Mouse (Mus musculus): ENCODE data around the gene Wfdc13. TPM values are rescaled to one million over a fixed set of nuclear protein-coding genes. Genes with fewer than 3 reads are reported as not detected.

Wfdc13 gene
- not detected in 2 replicates for polyA plus RNA-seq (2012; rRNA removed)

DNA sequence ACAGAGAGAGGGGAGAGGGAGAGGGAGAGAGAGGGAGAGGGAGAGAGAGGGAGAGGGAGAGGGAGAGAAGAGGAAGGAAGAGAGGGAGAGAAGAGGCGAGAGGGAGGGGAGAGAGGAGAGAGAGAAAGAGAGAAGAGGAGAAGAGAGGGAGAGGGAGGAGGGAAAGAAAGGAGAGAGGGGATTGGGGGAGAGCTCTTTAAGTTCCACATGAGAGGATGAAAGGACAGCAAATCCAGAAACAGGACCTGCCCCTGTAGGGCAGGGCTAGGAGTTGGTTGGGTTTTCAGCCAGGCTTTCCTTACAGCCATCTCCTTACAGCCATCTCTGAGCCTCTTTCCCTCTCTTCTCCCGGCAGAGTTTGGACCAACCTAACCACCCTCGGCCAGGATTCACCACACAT, at the start of gene Wfdc13:
Gene Wfdc13 (plus strand): TSS at position 301 of the 400 bp plus-strand sequence.
- TF ChIP-seq POLR2A (IDR thresholded peaks at IDR 0.05; ENCODE audit: borderline replicate concordance, extremely low read depth, insufficient read depth, insufficient read length, poor library complexity, severe bottlenecking): no peak
- DNase-seq (ENCODE audit: low read depth): no peak

DNA sequence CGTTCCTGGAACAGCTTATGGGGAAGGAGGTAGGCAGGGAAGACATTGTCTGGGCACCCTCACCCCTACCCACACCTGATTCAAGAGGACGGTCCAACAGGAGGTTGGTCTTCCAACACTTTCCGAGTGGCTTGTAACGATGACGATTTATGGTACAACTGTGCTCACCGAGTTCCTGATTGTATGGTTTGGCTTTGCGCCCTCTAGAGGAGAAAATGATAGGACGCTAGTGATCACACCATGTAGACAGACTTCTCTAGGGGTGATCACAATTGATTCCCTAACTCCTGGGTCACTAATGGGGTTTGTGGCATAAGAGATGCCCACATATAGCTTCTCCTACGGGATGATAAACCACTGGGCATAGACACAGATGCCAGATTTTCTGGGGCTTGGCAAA, 49.6 kb upstream of the Wfdc13 start:
- no peak for DNase-seq (ENCODE audit: low read depth)
- TF ChIP-seq POLR2A (IDR thresholded peaks at IDR 0.05; ENCODE audit: borderline replicate concordance, extremely low read depth, insufficient read depth, insufficient read length, poor library complexity, severe bottlenecking) (no peak), CTCF (IDR thresholded peaks at IDR 0.05; ENCODE audit: borderline replicate concordance, extremely low read depth, insufficient read depth, insufficient read length) (peak; percentile 29; the same call in 1 of the 2 replicates)

DNA sequence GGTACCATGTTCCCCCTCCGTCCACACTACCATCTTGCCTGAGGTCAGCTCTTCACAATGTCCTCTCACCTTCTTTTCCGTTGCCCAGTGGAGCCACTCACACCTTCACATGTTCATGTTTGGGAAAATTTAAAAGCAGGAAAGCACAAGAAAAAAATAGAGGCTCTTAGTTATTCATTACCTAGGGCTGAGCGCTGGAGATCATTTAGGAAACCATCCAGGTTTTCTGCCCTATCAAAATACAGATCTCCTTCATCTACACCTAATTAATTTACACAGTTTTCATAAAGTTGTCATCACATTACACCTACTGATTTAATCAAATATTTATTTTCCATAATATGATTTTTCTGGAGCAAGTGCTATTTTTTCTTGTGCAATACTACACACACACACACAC, 46.2 kb upstream of the Wfdc13 start, which contains the start of gene Wfdc16:
Gene Wfdc16 (minus strand): TSS at position 101 of the 400 bp plus-strand sequence.
- no peak for DNase-seq (ENCODE audit: low read depth)
- TF ChIP-seq CTCF (IDR thresholded peaks at IDR 0.05; ENCODE audit: borderline replicate concordance, extremely low read depth, insufficient read depth, insufficient read length): no peak
- no peak for TF ChIP-seq POLR2A (IDR thresholded peaks at IDR 0.05; ENCODE audit: borderline replicate concordance, extremely low read depth, insufficient read depth, insufficient read length, poor library complexity, severe bottlenecking)

DNA sequence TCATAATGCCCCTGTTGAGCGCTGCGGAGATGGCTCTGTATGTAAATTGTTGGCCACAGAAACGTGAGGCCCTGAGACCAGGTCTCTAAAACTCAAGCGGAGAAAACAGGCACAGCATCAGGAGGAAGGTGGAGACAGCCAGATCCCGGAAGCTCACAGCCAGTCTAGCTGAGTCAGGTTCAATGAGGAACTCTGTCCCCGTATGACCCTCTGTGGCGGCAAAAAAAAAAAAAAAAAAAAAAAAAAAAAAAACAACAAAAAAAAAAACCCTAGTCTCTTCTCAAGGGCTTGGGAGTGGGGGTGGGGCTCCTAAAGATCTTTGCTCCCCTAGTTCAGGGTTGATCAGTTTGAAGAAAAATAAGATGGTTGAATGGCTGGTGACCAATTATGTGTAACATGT, 43.8 kb upstream of the Wfdc13 start:
- no peak for TF ChIP-seq CTCF (IDR thresholded peaks at IDR 0.05; ENCODE audit: borderline replicate concordance, extremely low read depth, insufficient read depth, insufficient read length)
- no peak for TF ChIP-seq POLR2A (IDR thresholded peaks at IDR 0.05; ENCODE audit: borderline replicate concordance, extremely low read depth, insufficient read depth, insufficient read length, poor library complexity, severe bottlenecking)
- no peak for DNase-seq (ENCODE audit: low read depth)

DNA sequence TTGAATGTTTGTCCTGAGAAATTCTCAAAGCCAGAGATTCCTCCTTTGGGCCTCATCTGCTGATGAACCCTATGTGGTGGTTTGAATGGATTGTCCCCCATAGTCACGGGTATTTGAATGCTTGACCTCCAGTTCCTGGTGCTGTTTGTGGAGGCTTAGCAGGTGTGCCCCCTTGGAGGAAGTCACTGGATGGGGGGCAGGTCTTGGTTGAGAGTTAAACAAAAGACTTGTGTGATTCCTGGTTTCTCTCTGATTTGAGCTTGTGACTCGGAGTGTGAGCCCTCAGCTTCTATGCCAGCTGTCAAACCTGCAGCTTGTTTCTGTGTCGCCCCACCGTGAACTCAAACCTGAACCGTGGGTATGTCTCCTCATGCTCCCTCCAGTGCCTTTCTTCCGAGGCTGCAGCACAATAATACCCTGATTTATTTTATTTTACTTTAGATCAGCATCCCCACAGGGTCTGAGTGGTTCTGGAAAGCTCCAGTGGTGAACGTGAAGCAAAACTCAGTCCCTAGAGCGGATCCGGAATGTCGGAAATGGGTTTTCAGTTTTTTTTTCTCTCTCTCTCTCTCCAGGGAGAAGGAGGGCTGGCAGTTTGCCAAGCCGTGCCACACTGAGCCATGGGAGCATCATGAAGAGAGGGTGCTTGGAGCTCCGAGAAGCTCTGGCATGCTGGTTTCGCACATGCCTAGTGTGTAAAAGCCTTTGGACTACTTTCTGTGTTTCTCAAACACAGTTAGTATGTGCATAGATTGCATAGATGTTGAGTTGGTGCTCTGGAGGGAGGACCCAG, 42.8 kb upstream of the Wfdc13 start:
- TF ChIP-seq POLR2A (IDR thresholded peaks at IDR 0.05; ENCODE audit: borderline replicate concordance, extremely low read depth, insufficient read depth, insufficient read length, poor library complexity, severe bottlenecking) (no peak), CTCF (IDR thresholded peaks at IDR 0.05; ENCODE audit: borderline replicate concordance, extremely low read depth, insufficient read depth, insufficient read length) (no peak)
- DNase-seq (ENCODE audit: low read depth): peak; percentile 28

DNA sequence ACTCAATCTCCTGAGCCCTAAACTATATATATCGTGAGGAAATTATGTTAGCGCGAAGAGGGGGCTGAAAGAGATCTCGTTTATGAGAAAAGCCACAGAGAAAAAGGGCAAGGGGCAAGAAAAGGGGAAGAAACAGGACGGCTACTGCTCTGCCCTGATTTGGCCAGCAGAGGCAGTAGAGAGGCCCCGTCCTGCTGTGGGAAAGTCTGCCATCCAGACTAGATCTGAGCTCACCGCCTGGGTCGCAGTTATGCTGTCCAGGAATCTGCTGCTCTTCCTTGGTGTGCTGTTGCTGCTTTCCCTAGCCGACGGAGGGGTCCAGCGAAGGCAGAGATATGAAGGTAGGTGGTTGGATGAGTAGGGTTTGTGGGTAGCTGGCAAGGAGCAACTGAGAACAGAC, 29.0 kb upstream of the Wfdc13 start, which contains the start of gene Wfdc10:
Gene Wfdc10 (plus strand): TSS at position 189 of the 400 bp plus-strand sequence.
- TF ChIP-seq CTCF (IDR thresholded peaks at IDR 0.05; ENCODE audit: borderline replicate concordance, extremely low read depth, insufficient read depth, insufficient read length): peak; percentile 94
- no peak for TF ChIP-seq POLR2A (IDR thresholded peaks at IDR 0.05; ENCODE audit: borderline replicate concordance, extremely low read depth, insufficient read depth, insufficient read length, poor library complexity, severe bottlenecking)
- DNase-seq (ENCODE audit: low read depth): peak; percentile 43

DNA sequence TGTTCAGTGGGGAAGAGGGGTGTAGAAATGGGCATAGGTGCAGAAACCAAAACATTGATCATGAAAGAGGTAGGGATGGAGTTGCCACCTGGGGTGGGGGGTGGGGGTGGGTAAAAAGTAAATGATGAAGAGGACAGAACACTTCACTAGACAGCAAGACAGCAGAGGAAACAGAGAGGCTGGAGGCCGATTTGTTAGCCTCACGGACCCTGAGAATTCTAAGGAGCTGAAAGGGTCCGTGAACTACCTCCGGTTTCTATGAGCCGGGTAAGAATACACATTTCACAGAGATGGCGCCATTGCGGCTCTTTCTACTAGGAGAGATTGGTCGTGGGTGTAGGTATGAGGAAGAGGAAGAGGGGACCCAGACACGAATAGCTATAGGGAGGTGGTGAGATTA, 28.4 kb upstream of the Wfdc13 start, which contains the start of gene Wfdc9:
Gene Wfdc9 (minus strand): TSS at position 101 of the 400 bp plus-strand sequence.
- TF ChIP-seq POLR2A (IDR thresholded peaks at IDR 0.05; ENCODE audit: borderline replicate concordance, extremely low read depth, insufficient read depth, insufficient read length, poor library complexity, severe bottlenecking): no peak
- TF ChIP-seq CTCF (IDR thresholded peaks at IDR 0.05; ENCODE audit: borderline replicate concordance, extremely low read depth, insufficient read depth, insufficient read length): no peak
- DNase-seq (ENCODE audit: low read depth): no peak

DNA sequence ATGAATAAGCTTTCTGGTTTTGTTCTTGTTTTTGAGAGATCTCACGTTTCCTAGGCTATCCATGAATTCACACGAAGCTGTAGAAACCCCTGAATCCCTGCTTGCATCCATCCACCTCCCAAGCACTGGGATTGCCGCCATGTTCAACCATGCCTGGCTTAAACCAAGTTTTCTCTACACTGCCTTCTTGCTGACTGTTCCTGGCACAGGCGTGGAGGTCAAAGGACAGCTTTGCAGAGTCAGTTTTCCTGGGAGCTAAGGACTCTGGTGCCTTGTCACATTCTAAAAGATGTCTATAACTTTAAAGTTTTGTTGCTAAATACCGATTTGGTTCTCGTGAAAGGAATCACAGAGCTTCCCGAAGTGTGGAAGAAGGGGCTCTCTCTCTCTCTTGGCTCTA, 20.1 kb upstream of the Wfdc13 start:
- DNase-seq (ENCODE audit: low read depth): no peak
- no peak for TF ChIP-seq POLR2A (IDR thresholded peaks at IDR 0.05; ENCODE audit: borderline replicate concordance, extremely low read depth, insufficient read depth, insufficient read length, poor library complexity, severe bottlenecking)

DNA sequence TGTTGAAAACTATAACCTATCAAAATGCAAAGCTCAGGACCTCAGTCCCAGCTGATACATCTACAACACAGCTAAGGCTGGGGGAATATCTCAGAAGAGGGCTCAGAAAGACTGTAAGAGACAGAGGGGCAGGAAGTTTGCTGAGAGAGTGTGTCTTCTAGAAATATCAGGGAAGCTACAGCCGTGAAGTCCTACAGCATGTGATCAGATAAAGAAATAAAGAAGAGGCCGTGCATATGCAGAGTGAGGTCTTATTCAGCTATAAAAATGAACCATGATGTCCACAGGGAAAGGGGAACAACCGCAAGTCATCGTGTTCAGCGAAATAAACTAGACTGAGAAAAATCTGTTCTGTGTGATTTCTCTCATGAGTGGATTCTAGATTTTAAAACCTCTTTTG, 14.6 kb upstream of the Wfdc13 start:
- no peak for TF ChIP-seq POLR2A (IDR thresholded peaks at IDR 0.05; ENCODE audit: borderline replicate concordance, extremely low read depth, insufficient read depth, insufficient read length, poor library complexity, severe bottlenecking)
- no peak for DNase-seq (ENCODE audit: low read depth)

DNA sequence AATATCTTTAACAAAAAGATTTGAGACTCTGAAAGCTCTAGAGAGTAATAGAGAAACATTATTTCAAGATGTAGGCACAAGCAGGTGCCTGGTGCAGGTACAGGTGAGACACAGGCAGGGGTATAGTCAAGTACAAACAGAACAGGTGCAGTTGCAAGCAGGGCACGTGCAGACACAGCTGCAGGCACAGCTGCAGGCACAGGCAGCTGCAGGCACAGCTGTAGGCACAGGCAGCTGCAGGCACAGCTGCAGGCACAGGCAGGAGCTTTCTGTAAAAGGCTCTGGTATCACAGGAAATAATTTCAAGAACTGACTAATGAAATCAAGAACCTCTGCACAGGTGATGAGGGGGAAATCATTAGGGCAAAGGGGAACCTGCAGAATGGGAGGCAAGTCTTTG, 14.0 kb upstream of the Wfdc13 start:
- TF ChIP-seq POLR2A (IDR thresholded peaks at IDR 0.05; ENCODE audit: borderline replicate concordance, extremely low read depth, insufficient read depth, insufficient read length, poor library complexity, severe bottlenecking): no peak
- no peak for TF ChIP-seq CTCF (IDR thresholded peaks at IDR 0.05; ENCODE audit: borderline replicate concordance, extremely low read depth, insufficient read depth, insufficient read length)
- DNase-seq (ENCODE audit: low read depth): no peak

DNA sequence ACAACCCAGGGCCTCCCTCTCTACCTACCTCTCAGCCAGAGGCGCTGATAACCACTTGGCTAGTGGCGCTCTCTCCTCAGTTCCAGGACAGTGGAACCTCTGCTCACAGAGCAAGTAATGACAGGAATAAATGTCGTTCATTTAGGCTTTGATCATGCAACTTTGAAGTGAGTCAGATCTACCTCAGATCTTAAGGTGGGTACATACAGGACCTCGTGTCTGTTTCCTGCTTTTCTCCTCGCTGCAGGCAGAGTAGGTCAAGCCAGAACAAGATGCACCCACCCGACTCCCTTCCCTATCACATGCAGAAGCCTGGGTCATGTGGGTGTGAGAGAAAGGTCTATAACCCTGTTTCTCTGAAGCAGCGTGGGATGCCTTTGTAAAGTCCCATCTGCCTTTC, 10.9 kb upstream of the Wfdc13 start, which contains the start of gene Wfdc11:
Gene Wfdc11 (minus strand): TSS at position 101 of the 400 bp plus-strand sequence.
- TF ChIP-seq POLR2A (IDR thresholded peaks at IDR 0.05; ENCODE audit: borderline replicate concordance, extremely low read depth, insufficient read depth, insufficient read length, poor library complexity, severe bottlenecking) (no peak), CTCF (IDR thresholded peaks at IDR 0.05; ENCODE audit: borderline replicate concordance, extremely low read depth, insufficient read depth, insufficient read length) (no peak)
- no peak for DNase-seq (ENCODE audit: low read depth)

DNA sequence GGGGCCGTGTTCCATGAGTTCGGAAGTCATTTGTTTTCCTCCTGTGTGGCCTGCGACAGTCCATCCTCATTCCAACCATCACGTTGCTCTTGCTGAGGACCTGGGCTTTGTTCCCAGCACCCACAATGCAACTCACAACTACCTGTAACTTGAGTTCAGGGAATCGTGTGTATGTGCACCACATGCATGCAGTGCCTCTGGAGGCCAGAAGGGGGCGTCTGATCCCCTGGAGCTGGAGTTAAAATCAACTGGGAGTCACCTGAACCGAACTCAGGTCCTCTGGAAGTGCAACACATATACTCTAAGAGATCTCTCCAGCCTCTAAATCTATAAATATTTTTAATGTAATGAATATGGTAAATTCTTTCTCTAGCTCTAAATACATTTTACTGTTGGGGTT, 8.8 kb upstream of the Wfdc13 start:
- TF ChIP-seq POLR2A (IDR thresholded peaks at IDR 0.05; ENCODE audit: borderline replicate concordance, extremely low read depth, insufficient read depth, insufficient read length, poor library complexity, severe bottlenecking): no peak
- peak; percentile 34; the same call in 1 of the 2 replicates for TF ChIP-seq CTCF (IDR thresholded peaks at IDR 0.05; ENCODE audit: borderline replicate concordance, extremely low read depth, insufficient read depth, insufficient read length)
- DNase-seq (ENCODE audit: low read depth): no peak

All from brain, embryonic 14.5 days (tissue).